Mouse (Mus musculus): ENCODE data around the gene Thra. TPM values are rescaled to one million over a fixed set of nuclear protein-coding genes. Genes with fewer than 3 reads are reported as not detected.
"Not testable (repeated sequence)": the region's sequence is repeated elsewhere in the genome, so short reads cannot be mapped to it uniquely, and the experiment has no call there.

Thra gene
- polyA plus RNA-seq, 1 experiment, result 19.8 TPM

DNA sequence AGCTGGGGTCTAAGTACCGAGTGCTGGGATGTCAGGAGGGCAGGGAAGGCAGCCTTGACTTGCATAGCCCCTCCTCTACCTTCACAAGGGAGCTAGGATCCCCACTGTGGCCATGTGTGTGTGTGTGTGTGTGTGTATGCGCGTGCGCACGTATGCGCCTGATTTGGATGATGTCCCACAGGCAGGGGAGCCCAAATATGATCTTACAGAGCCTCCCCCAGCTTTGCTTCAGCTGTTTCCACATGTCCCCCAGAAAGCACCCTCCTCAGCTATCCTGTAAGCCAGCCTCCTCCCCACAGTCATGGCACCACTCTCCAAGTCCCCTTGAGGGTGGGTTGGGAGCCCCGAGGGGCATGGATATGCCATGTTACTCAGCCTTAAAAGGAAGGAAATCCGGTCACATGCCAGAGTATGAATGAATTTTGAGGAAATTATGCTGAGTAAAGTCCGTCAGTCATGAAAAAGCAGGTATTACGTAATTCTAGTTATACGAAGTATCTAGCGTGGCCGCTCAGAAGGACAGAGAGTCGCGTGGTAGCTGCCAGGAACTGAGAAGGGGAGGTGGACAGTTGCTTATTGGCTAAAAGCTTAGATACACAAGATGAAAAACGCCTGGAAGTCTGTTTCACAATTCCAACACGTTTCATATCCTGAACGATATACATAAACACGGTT lies 32.0 kb upstream of the Thra start:
- Histone ChIP-seq H3K4me1 (ENCODE audit: control insufficient read depth, insufficient read depth, insufficient read length) (no peaks in the 10 kb centered on the region; the same call in 1 of the 2 replicates), H3K27me3 (ENCODE audit: control insufficient read depth, insufficient read depth, low read length) (no peaks in the 10 kb centered on the region), H3K36me3 (ENCODE audit: control insufficient read depth, insufficient read depth, low read length) (peaks cover 23% of the 10 kb centered on the region), H3K27ac (ENCODE audit: insufficient read depth, low read length) (no peak overlapping the region), H3K4me3 (ENCODE audit: extremely low read depth, insufficient read depth, insufficient read length) (no peak overlapping the region)
- 74% methylated on average over 19 of the region's 19 CpGs for WGBS
- no peak for DNase-seq (ENCODE audit: low read depth in 1 of 2, low spot score in 2 of 2)
- TF ChIP-seq CTCF (IDR thresholded peaks at IDR 0.05; ENCODE audit: extremely low read depth, insufficient read depth, insufficient read length, insufficient replicate concordance), result no peak
- no peak for TF ChIP-seq POLR2A (IDR thresholded peaks at IDR 0.05; ENCODE audit: low read depth, low read length)

DNA sequence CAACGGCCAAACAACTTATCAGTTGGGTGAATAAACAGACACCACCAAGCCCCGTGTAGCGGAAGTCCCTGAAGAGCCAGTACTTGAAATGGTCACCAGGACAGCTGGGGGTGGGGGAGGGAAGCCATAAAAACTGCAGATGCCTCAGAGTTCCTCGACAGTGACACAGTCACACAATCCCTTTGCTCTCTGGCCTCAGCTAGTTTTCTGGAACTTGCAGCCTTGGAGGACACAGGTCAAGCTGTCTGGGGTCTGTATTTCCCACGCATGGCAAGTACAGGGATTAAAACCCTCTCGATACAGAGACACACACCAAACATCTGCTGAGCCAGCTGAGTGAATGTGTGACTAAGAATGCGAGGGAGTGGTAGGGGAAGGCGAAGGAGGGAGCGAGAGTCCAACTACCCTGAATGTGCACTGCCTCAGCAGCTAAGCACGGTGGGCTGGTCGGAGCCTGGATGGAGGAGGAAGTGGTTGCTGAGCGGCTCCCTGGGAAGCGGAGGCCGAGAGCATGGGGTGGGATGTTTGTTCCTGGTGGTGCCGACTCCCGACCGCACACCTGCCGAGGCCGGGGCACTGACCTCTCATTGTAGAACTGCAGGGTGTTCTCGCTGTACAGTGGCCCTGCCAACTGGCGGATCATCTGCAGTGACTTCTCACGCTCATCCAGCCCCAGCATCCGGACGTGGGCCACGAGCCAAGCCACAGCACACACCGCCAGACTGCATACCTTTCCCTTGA lies 31.3 kb upstream of the Thra start:
- TF ChIP-seq CTCF (IDR thresholded peaks at IDR 0.05; ENCODE audit: extremely low read depth, insufficient read depth, insufficient read length, insufficient replicate concordance), result no peak
- TF ChIP-seq POLR2A (IDR thresholded peaks at IDR 0.05; ENCODE audit: low read depth, low read length), result no peak
- Histone ChIP-seq H3K27me3 (ENCODE audit: control insufficient read depth, insufficient read depth, low read length) (no peaks in the 10 kb centered on the region), H3K36me3 (ENCODE audit: control insufficient read depth, insufficient read depth, low read length) (peaks cover 28% of the 10 kb centered on the region), H3K27ac (ENCODE audit: insufficient read depth, low read length) (peak overlapping the region; percentile 22; the same call in 1 of the 2 replicates), H3K4me3 (ENCODE audit: extremely low read depth, insufficient read depth, insufficient read length) (no peak overlapping the region), H3K4me1 (ENCODE audit: control insufficient read depth, insufficient read depth, insufficient read length) (no peaks in the 10 kb centered on the region; the same call in 1 of the 2 replicates)
- DNase-seq (ENCODE audit: low read depth in 1 of 2, low spot score in 2 of 2), result no peak
- WGBS, result 43% methylated on average over 26 of the region's 26 CpGs

DNA sequence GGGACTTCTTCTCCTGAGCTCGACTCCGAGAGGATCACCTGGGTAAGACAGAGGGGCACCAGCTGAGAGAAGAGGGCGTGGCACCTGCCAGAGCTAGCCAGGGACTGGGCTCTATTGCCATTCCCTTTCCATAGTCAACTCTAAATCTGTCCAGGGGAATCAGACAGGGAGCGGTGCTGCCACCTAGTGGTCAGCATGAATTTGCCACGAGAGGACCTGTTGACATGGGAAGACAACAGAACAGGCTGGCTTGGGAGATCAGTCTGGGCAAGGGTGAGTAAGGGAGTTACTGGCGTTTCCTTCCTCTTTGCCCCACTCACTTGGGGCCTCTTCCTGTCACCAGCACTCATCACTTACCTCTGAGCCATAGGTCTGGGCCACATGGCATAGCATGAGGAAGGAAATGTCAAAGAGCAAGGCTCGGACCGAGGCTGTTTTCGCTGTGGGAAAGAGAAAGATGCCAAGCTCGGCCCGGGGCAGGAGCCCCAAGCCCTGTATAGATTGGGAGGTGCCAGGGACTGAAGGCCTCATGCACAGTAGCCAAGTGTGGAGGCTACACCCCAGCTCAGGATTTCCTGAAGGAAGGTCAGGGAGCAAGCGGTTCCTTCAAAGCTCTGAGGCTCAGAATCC lies 29.9 kb upstream of the Thra start:
- TF ChIP-seq POLR2A (IDR thresholded peaks at IDR 0.05; ENCODE audit: low read depth, low read length) (no peak), CTCF (IDR thresholded peaks at IDR 0.05; ENCODE audit: extremely low read depth, insufficient read depth, insufficient read length, insufficient replicate concordance) (peak; percentile 69; the same call in 1 of the 2 replicates)
- H3K36me3 ChIP-seq (ENCODE audit: control insufficient read depth, insufficient read depth, low read length), result peaks cover 30% of the 10 kb centered on the region
- no peak overlapping the region for H3K4me3 ChIP-seq (ENCODE audit: extremely low read depth, insufficient read depth, insufficient read length)
- peak; percentile 45 to 62 for DNase-seq (ENCODE audit: low read depth in 1 of 2, low spot score in 2 of 2)
- H3K27ac ChIP-seq (ENCODE audit: insufficient read depth, low read length), result no peak overlapping the region
- no peaks in the 10 kb centered on the region for H3K27me3 ChIP-seq (ENCODE audit: control insufficient read depth, insufficient read depth, low read length)
- H3K4me1 ChIP-seq (ENCODE audit: control insufficient read depth, insufficient read depth, insufficient read length), result no peaks in the 10 kb centered on the region; the same call in 1 of the 2 replicates
- WGBS, result 26% methylated on average over 12 of the region's 12 CpGs

DNA sequence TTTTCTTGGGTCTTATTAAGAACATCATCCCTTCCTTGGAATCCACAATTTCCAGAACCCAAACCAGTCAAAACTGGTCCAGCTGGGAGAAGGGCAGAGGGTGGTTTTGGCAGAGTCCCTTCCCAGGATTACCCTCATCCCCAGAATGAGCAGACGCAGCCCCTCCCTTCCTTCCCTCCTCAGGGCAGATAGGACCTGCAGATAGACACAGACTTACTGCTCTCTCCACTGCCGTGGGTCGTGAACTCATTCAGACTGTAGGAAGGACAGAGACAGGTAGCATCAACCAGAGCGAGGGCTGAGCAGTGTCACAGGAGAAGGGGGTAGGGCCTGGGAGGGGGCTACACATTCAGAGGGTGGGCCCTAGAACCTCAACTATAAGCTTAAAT lies 29.4 kb upstream of the Thra start:
- H3K4me3 ChIP-seq (ENCODE audit: extremely low read depth, insufficient read depth, insufficient read length), result no peak overlapping the region

DNA sequence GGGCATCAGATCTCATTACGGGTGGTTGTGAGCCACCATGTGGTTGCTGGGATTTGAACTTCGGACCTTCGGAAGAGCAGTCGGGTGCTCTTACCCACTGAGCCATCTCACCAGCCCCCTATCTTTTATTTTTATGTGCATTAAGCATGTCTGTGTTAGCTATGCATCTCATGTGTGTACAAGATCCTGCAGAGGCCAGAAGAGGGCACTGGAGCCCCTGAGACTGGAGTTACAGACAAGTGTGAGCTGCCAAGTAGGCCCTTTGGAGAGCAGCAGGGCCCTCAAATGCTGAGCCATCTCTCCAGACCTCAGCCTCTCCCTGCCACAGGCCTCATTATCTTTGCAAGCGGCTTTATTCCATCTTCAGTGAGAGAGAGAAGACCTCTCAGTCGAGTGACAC lies 28.4 kb upstream of the Thra start:
- H3K36me3 ChIP-seq (ENCODE audit: control insufficient read depth, insufficient read depth, low read length), result peaks cover 25% of the 10 kb centered on the region
- H3K27ac ChIP-seq (ENCODE audit: insufficient read depth, low read length); H3K4me1 ChIP-seq (ENCODE audit: control insufficient read depth, insufficient read depth, insufficient read length); H3K27me3 ChIP-seq (ENCODE audit: control insufficient read depth, insufficient read depth, low read length); H3K4me3 ChIP-seq (ENCODE audit: extremely low read depth, insufficient read depth, insufficient read length); DNase-seq (ENCODE audit: low read depth in 1 of 2, low spot score in 2 of 2): not testable (repeated sequence)
- TF ChIP-seq CTCF (IDR thresholded peaks at IDR 0.05; ENCODE audit: extremely low read depth, insufficient read depth, insufficient read length, insufficient replicate concordance), result 0 out of 2 replicates have a peak, but pooled peaks have one; percentile 11
- 90% methylated on average over 6 of the region's 6 CpGs for WGBS

More for the DNA sequence above, 29.4 kb upstream of the Thra start:
- no peak for TF ChIP-seq CTCF (IDR thresholded peaks at IDR 0.05; ENCODE audit: extremely low read depth, insufficient read depth, insufficient read length, insufficient replicate concordance)
- TF ChIP-seq POLR2A (IDR thresholded peaks at IDR 0.05; ENCODE audit: low read depth, low read length), result no peak
- H3K27me3 ChIP-seq (ENCODE audit: control insufficient read depth, insufficient read depth, low read length), result no peaks in the 10 kb centered on the region
- peaks cover 30% of the 10 kb centered on the region for H3K36me3 ChIP-seq (ENCODE audit: control insufficient read depth, insufficient read depth, low read length)
- H3K4me1 ChIP-seq (ENCODE audit: control insufficient read depth, insufficient read depth, insufficient read length), result no peaks in the 10 kb centered on the region; the same call in 1 of the 2 replicates
- 52% methylated on average over 4 of the region's 4 CpGs for WGBS
- H3K27ac ChIP-seq (ENCODE audit: insufficient read depth, low read length), result no peak overlapping the region
- no peak for DNase-seq (ENCODE audit: low read depth in 1 of 2, low spot score in 2 of 2)

DNA sequence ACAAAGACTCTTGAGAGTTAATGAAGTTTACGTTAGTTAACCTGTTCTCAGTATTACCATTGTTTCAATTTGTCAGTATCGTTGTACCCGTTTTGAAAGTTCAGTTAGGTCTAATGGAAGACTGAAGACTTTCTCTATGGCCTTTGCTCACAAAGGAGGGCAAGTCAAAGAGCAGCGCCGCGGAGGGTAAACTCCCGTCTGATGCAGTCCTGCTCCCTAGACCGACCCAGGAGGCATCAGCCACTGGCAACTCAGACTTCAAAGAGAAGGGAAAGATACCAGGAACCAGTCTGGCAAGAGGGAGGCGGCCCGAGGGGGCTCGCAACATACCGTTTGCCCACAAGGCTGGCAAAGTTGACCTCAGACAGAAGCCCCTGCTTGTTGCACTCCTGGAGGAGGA lies 26.7 kb upstream of the Thra start:
- H3K36me3 ChIP-seq (ENCODE audit: control insufficient read depth, insufficient read depth, low read length), result peaks cover 28% of the 10 kb centered on the region
- no peak for DNase-seq (ENCODE audit: low read depth in 1 of 2, low spot score in 2 of 2)
- H3K27me3 ChIP-seq (ENCODE audit: control insufficient read depth, insufficient read depth, low read length), result no peaks in the 10 kb centered on the region
- no peak overlapping the region for H3K4me3 ChIP-seq (ENCODE audit: extremely low read depth, insufficient read depth, insufficient read length)
- H3K27ac ChIP-seq (ENCODE audit: insufficient read depth, low read length), result no peak overlapping the region
- no peak for TF ChIP-seq CTCF (IDR thresholded peaks at IDR 0.05; ENCODE audit: extremely low read depth, insufficient read depth, insufficient read length, insufficient replicate concordance)
- 71% methylated on average over 12 of the region's 12 CpGs for WGBS
- no peaks in the 10 kb centered on the region; the same call in 1 of the 2 replicates for H3K4me1 ChIP-seq (ENCODE audit: control insufficient read depth, insufficient read depth, insufficient read length)

All from spleen, adult 2 months (tissue).